Mouse (Mus musculus): Measurements from ENCODE around the gene Zc3h7b.
A peak's percentile ranks its signal among the peaks of the same experiment; 100 is the strongest.

GRCm38 (mm10) chr15:81831136-81831825 lies 86.4 kb downstream of the Zc3h7b start:
- TF ChIP-seq CTCF (IDR thresholded peaks at IDR 0.05; ENCODE audit: low read depth): peak; percentile 99
- no peak for TF ChIP-seq EP300 (IDR thresholded peaks at IDR 0.05; ENCODE audit: low read depth)
